Mouse (Mus musculus) heart, adult 2 months (tissue): Measurements from ENCODE around the gene Fgfr2.

Experiments
- EP300 ChIP-seq: fragments of 200-500 bp; IDR thresholded peaks from 2 replicates; pipeline ENCODE4 v1.6.1; 2011; ENCODE audit warnings: low read depth, low read length, control low read depth; ENCODE audit not compliant: insufficient read depth
- POLR2A ChIP-seq: fragments of 200-500 bp; IDR thresholded peaks from 2 replicates; pipeline ENCODE4 v1.6.1; 2011; ENCODE audit warnings: mild to moderate bottlenecking, low read depth, low read length, control low read depth; ENCODE audit not compliant: insufficient read depth

DNA sequence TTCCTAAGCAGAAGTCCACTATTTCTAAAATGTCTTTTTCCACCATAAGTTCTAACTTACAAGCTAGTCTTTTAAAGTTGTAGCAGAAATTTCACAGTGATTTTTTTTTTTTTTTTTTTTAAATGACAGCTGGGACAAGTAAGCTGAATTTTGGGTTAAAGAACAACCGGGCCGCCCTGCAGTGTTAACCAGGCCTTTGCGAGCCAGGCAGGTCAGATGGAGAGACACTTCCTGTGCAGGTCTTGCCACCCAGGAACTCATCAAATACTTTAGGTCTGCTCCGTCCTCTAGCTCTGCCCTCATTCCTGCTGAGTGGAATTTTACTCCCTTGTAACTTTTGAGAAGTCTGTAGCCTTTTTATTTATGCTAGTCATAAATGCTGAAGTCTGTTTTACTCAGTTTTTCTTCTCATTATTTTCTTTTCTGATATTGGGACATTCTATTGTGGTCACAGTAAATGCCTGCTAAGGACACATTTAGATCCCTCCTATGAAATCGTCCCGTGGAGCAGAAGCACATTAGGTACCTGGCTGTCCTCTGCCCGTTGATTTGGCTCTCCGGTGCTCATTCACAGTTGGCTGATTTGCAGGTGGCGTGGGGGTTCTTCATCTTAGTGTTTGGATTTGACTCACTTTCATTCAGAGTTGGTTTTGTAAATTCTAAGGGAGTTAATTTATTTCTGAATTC is 2228.1 kb downstream of the Fgfr2 start:
- TF ChIP-seq EP300 (no peak), POLR2A (no peak)
